Mouse (Mus musculus) kidney, adult 2 months (tissue): ENCODE data around the gene Gm28729.

Experiments used
- CTCF ChIP-seq: fragments of 200-500 bp; conservative IDR thresholded peaks from 2 replicates; pipeline ENCODE4 v1.5.1; 2011; ENCODE audit warnings: low read depth, mild to moderate bottlenecking, control low read depth, low read length, moderate library complexity, mixed read lengths; ENCODE audit not compliant: insufficient read depth, insufficient read length
- POLR2A ChIP-seq: fragments of 200-500 bp; IDR thresholded peaks from one replicate; pipeline ENCODE4 v1.6.1; 2011; ENCODE audit warnings: low read depth, low read length, control low read depth

GRCm38 (mm10) chr9:96529961-96530673 lies 5.1 kb upstream of the Gm28729 start:
- TF ChIP-seq CTCF (no peak), POLR2A (no peak)
